Mouse (Mus musculus) midbrain, embryonic 15.5 days (tissue): ENCODE results near the gene 9030612E09Rik. TPM values are rescaled to one million over a fixed set of nuclear protein-coding genes. Genes with fewer than 3 reads are reported as not detected.

ENCODE experiments used
- ATAC-seq: fragments of 200-750 bp; cut with Nextera tagmentation; replicated peaks from 2 replicates; pipeline ENCODE4 v1.8.0; 2017; ENCODE audit warnings: moderate TSS enrichment
- H3K27ac ChIP-seq: fragments of 300-500 bp; sonication (generic); 2 replicates; pipeline ENCODE4 v1.5.1; 2015; ENCODE audit warnings: mild to moderate bottlenecking, inconsistent platforms
- H3K27me3 ChIP-seq: fragments of 300-500 bp; sonication (generic); replicated peaks from 2 replicates; pipeline ENCODE4 v1.6.1; 2015; ENCODE audit warnings: inconsistent platforms
- H3K36me3 ChIP-seq: fragments of 300-500 bp; sonication (generic); replicated peaks from 2 replicates; pipeline ENCODE4 v1.6.1; 2015; ENCODE audit warnings: inconsistent platforms
- H3K4me1 ChIP-seq: fragments of 300-500 bp; sonication (generic); 2 replicates; pipeline ENCODE4 v1.6.1; 2015; ENCODE audit warnings: inconsistent platforms
- H3K4me2 ChIP-seq: fragments of 300-500 bp; sonication (generic); 2 replicates; pipeline ENCODE4 v1.6.1; 2015; ENCODE audit warnings: inconsistent platforms, mild to moderate bottlenecking, moderate library complexity
- H3K4me3 ChIP-seq: fragments of 300-500 bp; sonication (generic); 2 replicates; pipeline ENCODE4 v1.5.1; 2015; ENCODE audit warnings: mild to moderate bottlenecking, inconsistent platforms
- H3K9ac ChIP-seq: fragments of 300-500 bp; sonication (generic); 2 replicates; pipeline ENCODE4 v1.6.1; 2015; ENCODE audit warnings: mild to moderate bottlenecking, inconsistent platforms
- H3K9me3 ChIP-seq: fragments of 300-500 bp; sonication (generic); 2 replicates; pipeline ENCODE4 v1.6.1; 2016; ENCODE audit warnings: inconsistent platforms
- WGBS: fragments of 180-500 bp; shearing (Covaris S2); methylation state at CpG from one replicate; pipeline ENCODE4 v1.1.7; 2015; ENCODE audit warnings: mixed read lengths; 5-methylcytosine and 5-hydroxymethylcytosine counted together
- polyA plus RNA-seq: library from polyadenylated mRNA; unstranded; fragments of >200 nt; fragmentation: Nextera tagmentation; extraction: Ambion mirVana; gene quantifications from 2 replicates; pipeline ENCODE4 v1.2.1, GENCODE M21; 2015

The 9030612E09Rik gene
- polyA plus RNA-seq, 1 experiment from 2014 or later = 2.8 TPM

DNA sequence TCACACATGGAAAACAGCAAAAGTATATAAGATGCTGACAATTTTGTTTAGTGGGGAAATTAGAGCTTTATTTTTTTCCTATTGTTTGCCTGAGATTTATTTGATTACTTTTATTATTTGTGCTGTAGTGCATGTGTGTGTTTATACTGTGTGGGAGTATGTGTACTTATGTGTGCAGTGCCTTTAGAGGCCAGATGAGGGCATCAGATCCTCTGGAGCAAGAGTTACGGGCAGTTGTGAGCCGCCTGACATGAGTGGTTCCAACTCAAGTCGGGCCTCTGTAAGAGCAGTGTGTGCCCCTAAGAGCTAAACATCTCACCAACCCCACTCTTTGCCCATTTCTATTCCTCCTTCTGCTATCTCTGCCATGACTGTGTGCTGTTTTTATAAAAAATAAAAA, 7.7 kb upstream of the 9030612E09Rik start:
- no peak overlapping the region for H3K4me2 ChIP-seq
- no peaks in the 10 kb centered on the region for H3K36me3 ChIP-seq
- no peak overlapping the region for H3K9ac ChIP-seq
- ATAC-seq = no peak
- no peaks in the 10 kb centered on the region for H3K9me3 ChIP-seq
- WGBS = 93% methylated on average over 3 of the region's 3 CpGs
- peaks cover 40% of the 10 kb centered on the region for H3K4me1 ChIP-seq
- H3K27me3 ChIP-seq = no peaks in the 10 kb centered on the region
- no peak overlapping the region for H3K27ac ChIP-seq
- H3K4me3 ChIP-seq = no peak overlapping the region

DNA sequence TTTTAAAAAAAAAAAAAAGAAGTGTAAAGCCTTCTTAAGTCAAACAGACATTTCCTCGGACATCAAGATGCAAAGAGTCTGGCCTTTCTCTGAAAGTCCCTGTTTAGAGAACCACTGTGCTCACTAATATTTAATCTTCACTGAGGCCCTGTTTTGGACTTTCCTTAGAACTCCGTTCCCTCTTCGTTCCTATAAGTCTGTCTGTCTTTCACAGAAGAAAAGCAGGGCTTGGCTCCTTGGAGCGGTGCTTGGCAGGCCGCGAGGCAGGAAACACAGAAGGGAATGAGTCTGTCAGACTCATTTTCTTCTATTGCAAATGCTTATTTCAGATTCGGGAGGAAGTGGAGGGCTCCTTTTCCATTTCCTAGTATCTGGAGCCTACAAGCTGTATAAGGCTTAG, 5.7 kb upstream of the 9030612E09Rik start:
- Histone ChIP-seq H3K27ac (no peak overlapping the region), H3K9ac (no peak overlapping the region), H3K4me3 (no peak overlapping the region), H3K9me3 (no peaks in the 10 kb centered on the region), H3K4me2 (no peak overlapping the region), H3K27me3 (no peaks in the 10 kb centered on the region), H3K4me1 (peaks cover 43% of the 10 kb centered on the region), H3K36me3 (no peaks in the 10 kb centered on the region)
- WGBS = 71% methylated on average over 7 of the region's 7 CpGs
- no peak for ATAC-seq

DNA sequence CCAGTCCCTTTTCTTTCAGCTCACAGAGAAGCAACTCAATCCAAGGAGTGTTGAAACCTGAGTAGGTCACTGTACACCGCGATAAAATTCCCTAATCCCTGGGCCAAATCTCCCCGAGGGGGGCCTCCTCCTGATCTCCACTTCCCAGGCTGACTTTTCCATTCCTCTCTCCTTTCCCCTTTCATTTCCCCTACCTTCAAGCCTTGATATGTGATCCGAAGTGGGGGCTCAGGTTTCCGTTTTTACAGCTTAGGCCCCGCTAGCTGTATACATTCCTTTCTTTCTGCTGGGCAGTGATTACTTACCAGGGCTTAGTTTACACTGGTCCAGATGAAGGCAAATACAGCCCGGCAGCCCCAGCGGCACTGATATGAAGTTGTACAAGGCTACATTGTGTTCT, 3.4 kb upstream of the 9030612E09Rik start:
- Histone ChIP-seq H3K4me1 (peaks cover 52% of the 10 kb centered on the region), H3K4me3 (peak overlapping the region; percentile 59), H3K27ac (0 out of 2 replicates have a peak overlapping the region, but pooled peaks have one; percentile 38), H3K36me3 (no peaks in the 10 kb centered on the region), H3K9ac (peak overlapping the region; percentile 25), H3K9me3 (no peaks in the 10 kb centered on the region), H3K27me3 (no peaks in the 10 kb centered on the region), H3K4me2 (peak overlapping the region; percentile 76)
- ATAC-seq = no peak
- WGBS = 6% methylated on average over 8 of the region's 8 CpGs

- H3K27ac ChIP-seq = no peak overlapping the region
- H3K4me3 ChIP-seq = peak overlapping the region; percentile 59
- peaks cover 52% of the 10 kb centered on the region for H3K4me1 ChIP-seq
- WGBS = 4% methylated on average over 7 of the region's 7 CpGs
- H3K27me3 ChIP-seq = no peaks in the 10 kb centered on the region
- H3K36me3 ChIP-seq = no peaks in the 10 kb centered on the region
- no peak for ATAC-seq
- H3K9ac ChIP-seq = peak overlapping the region; percentile 95
- H3K9me3 ChIP-seq = no peaks in the 10 kb centered on the region
- peak overlapping the region; percentile 76 for H3K4me2 ChIP-seq
Measured at GRCm38 (mm10) chr10:43172066-43172465, 2.4 kb upstream of the 9030612E09Rik start.

- no peak for ATAC-seq
- peaks cover 52% of the 10 kb centered on the region for H3K4me1 ChIP-seq
- H3K36me3 ChIP-seq = no peaks in the 10 kb centered on the region
- WGBS = under 1% methylated on average over 8 of the region's 8 CpGs
- peak overlapping the region; percentile 76 for H3K4me2 ChIP-seq
- no peaks in the 10 kb centered on the region for H3K9me3 ChIP-seq
- H3K9ac ChIP-seq = peak overlapping the region; percentile 95
- peak overlapping the region; percentile 99 for H3K27ac ChIP-seq
- peak overlapping the region; percentile 59 for H3K4me3 ChIP-seq
- no peaks in the 10 kb centered on the region for H3K27me3 ChIP-seq
Measured at GRCm38 (mm10) chr10:43172554-43172953, 1.9 kb upstream of the 9030612E09Rik start.

DNA sequence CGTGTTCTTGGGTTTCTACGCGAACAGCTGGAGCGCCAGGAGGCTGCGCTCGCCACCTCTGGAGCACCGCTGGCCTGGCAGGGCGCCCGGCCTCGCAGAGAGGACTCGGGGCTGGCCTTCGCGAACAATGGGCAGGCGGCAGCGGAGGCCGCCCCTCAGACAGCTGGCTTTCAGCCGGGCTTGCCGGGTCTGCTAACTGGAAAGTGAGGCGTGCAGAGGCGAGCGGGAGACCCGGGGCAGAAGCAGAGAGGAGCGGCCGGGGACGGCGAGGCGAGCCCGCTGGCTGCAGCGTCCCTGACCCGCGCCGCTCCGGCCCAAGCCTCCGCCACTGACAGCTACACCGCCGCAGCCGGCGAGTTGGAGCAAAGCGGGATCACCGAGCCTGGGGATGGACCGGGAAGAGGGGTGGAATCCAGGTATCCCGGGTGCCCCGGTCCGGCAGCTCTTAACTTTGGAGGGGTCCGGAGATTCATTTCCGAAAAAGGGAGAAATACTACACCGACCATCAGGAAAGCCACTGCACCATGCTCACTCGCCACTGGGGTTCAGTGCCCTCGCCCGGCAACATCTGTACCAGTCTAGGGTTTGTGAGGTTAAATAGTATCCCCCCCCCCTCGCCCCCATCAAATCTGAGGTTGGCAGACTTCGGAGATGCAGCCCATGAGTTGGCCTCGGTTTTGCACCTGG, 1.2 kb upstream of the 9030612E09Rik start:
- peak overlapping the region; percentile 95 for H3K9ac ChIP-seq
- H3K4me3 ChIP-seq = peak overlapping the region; percentile 59
- WGBS = under 1% methylated on average over 53 of the region's 53 CpGs
- peaks cover 45% of the 10 kb centered on the region for H3K4me1 ChIP-seq
- peak; percentile 37 for ATAC-seq
- no peaks in the 10 kb centered on the region for H3K27me3 ChIP-seq
- H3K27ac ChIP-seq = peak overlapping the region; percentile 99
- H3K36me3 ChIP-seq = no peaks in the 10 kb centered on the region
- H3K9me3 ChIP-seq = no peaks in the 10 kb centered on the region
- peak overlapping the region; percentile 76 for H3K4me2 ChIP-seq

- peak overlapping the region; percentile 76 for H3K4me2 ChIP-seq
- no peaks in the 10 kb centered on the region for H3K9me3 ChIP-seq
- WGBS = 1% methylated on average over 35 of the region's 38 CpGs
- no peaks in the 10 kb centered on the region for H3K36me3 ChIP-seq
- peaks cover 41% of the 10 kb centered on the region for H3K4me1 ChIP-seq
- H3K27me3 ChIP-seq = no peaks in the 10 kb centered on the region
- H3K4me3 ChIP-seq = peak overlapping the region; percentile 59
- H3K9ac ChIP-seq = peak overlapping the region; percentile 95
- peak; percentile 68 for ATAC-seq
- peak overlapping the region; percentile 99 for H3K27ac ChIP-seq
Measured at GRCm38 (mm10) chr10:43173828-43174325, 627 bp upstream of the 9030612E09Rik start.

- Histone ChIP-seq H3K9ac (peak overlapping the region; percentile 95), H3K27me3 (no peaks in the 10 kb centered on the region), H3K36me3 (no peaks in the 10 kb centered on the region), H3K9me3 (no peaks in the 10 kb centered on the region), H3K4me3 (peak overlapping the region; percentile 59), H3K4me1 (peaks cover 31% of the 10 kb centered on the region), H3K27ac (peak overlapping the region; percentile 99), H3K4me2 (peak overlapping the region; percentile 76)
- under 1% methylated on average over 18 of the region's 18 CpGs for WGBS
- ATAC-seq = peak; percentile 57
Measured at GRCm38 (mm10) chr10:43175156-43175601, 675 bp downstream of the 9030612E09Rik start.

GRCm38 (mm10) chr10:43180313-43180912, 5.9 kb downstream of the 9030612E09Rik start:
- Histone ChIP-seq H3K4me1 (peaks cover 16% of the 10 kb centered on the region), H3K9me3 (no peaks in the 10 kb centered on the region), H3K27ac (peak overlapping the region; percentile 69; the same call in 1 of the 2 replicates), H3K4me2 (peak overlapping the region; percentile 6; the same call in 1 of the 2 replicates), H3K36me3 (no peaks in the 10 kb centered on the region), H3K27me3 (no peaks in the 10 kb centered on the region), H3K4me3 (no peak overlapping the region), H3K9ac (no peak overlapping the region)
- ATAC-seq = 0 out of 2 replicates have a peak, but pooled peaks have one; percentile 42
- WGBS = 28% methylated on average over 5 of the region's 5 CpGs

DNA sequence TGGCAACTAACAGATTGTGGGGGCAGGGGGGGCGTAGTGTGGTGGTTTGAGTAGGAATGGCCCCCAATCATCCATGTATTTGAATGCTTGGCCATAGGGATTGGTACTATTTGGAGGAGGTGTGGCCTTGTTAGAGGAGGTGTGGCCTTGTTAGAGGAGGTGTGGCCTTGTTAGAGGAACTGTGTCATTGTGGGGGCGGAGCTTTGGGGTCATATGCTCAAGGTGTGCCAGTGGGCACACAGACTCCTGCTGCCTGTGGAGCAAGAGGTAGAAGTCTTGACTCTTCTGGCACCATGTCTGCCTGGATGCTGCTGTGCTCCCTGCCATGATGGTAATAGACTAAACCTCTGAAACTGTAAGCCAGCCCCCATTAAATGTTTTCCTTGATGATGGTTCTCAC, 25.7 kb downstream of the 9030612E09Rik start:
- Histone ChIP-seq H3K27ac (no peak overlapping the region), H3K27me3 (no peaks in the 10 kb centered on the region), H3K36me3 (no peaks in the 10 kb centered on the region), H3K4me2 (no peak overlapping the region), H3K9ac (no peak overlapping the region), H3K4me3 (no peak overlapping the region), H3K4me1 (no peaks in the 10 kb centered on the region), H3K9me3 (no peaks in the 10 kb centered on the region)
- 100% methylated on average over 2 of the region's 2 CpGs for WGBS
- ATAC-seq = no peak

- H3K27me3 ChIP-seq = no peaks in the 10 kb centered on the region
- no peaks in the 10 kb centered on the region for H3K4me1 ChIP-seq
- no peak for ATAC-seq
- WGBS = 91% methylated on average over 3 of the region's 3 CpGs
- H3K9me3 ChIP-seq = no peaks in the 10 kb centered on the region
- no peak overlapping the region for H3K4me2 ChIP-seq
- H3K4me3 ChIP-seq = no peak overlapping the region
- no peaks in the 10 kb centered on the region for H3K36me3 ChIP-seq
- H3K9ac ChIP-seq = no peak overlapping the region
- no peak overlapping the region for H3K27ac ChIP-seq
Measured at GRCm38 (mm10) chr10:43203865-43204264, 29.4 kb downstream of the 9030612E09Rik start.

- no peak overlapping the region for H3K4me3 ChIP-seq
- no peaks in the 10 kb centered on the region for H3K9me3 ChIP-seq
- H3K9ac ChIP-seq = no peak overlapping the region
- WGBS = 35% methylated on average over 6 of the region's 6 CpGs
- no peaks in the 10 kb centered on the region for H3K36me3 ChIP-seq
- no peak for ATAC-seq
- H3K27ac ChIP-seq = no peak overlapping the region
- no peaks in the 10 kb centered on the region for H3K4me1 ChIP-seq
- H3K4me2 ChIP-seq = no peak overlapping the region
- H3K27me3 ChIP-seq = no peaks in the 10 kb centered on the region
Measured at GRCm38 (mm10) chr10:43211866-43212265, 37.4 kb downstream of the 9030612E09Rik start.
